Mouse (Mus musculus) lung, adult 2 months (tissue): Measurements from ENCODE around the gene Parvb.

Experiments
- CTCF ChIP-seq: fragments of 200-500 bp; IDR thresholded peaks from 2 replicates; pipeline ENCODE4 v1.5.1; 2011; ENCODE audit warnings: mild to moderate bottlenecking, low read length, control low read depth; ENCODE audit not compliant: insufficient read depth
- POLR2A ChIP-seq: fragments of 200-500 bp; IDR thresholded peaks from 2 replicates; pipeline ENCODE4 v1.6.1; 2011; ENCODE audit warnings: low read depth, mild to moderate bottlenecking, control low read depth, low read length, borderline replicate concordance; ENCODE audit errors: extremely low read depth

DNA sequence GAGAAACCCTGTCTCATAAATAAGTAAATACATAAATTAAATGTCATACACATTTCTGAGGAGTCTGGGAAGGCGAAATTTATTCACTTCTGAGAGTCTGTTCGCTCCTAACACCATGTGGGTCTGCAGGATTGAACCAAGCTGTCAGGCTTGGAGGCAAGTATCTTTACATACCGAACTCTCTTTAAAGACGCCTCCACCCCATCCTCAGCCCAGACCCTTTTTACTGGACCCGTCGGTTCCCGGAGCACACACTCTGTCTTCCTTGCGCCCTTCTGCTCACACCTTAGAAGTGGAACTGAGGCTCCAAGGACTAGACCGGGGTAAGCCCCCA is 40.2 kb upstream of the Parvb start:
- no peak for TF ChIP-seq CTCF
- no peak for TF ChIP-seq POLR2A
